Mouse (Mus musculus) stomach, postnatal 0 days (tissue): ENCODE results near the gene Gm14443. TPM values are rescaled to one million over a fixed set of nuclear protein-coding genes. Genes with fewer than 3 reads are reported as not detected.

Experiments
- polyA plus RNA-seq: library from polyadenylated mRNA; unstranded; fragments of >200 nt; fragmentation: Nextera tagmentation; extraction: Ambion mirVana; gene quantifications from 2 replicates; pipeline ENCODE4 v1.2.1, GENCODE M21; 2015

Gm14443 gene
- polyA plus RNA-seq, 1 experiment from 2014 or later: 0.28 TPM

Other genes with a start within 250 kb of the Gm14443 start
- gene Gm14444, start 165.6 kb downstream of the Gm14443 start, polyA plus RNA-seq: not detected in 2 replicates
- gene Gm14393, start 108.1 kb downstream of the Gm14443 start, polyA plus RNA-seq: 1.5 and 2.0 TPM in 2 replicates
- gene Gm14399, start 33.9 kb downstream of the Gm14443 start, polyA plus RNA-seq: 5.1 and 5.7 TPM in 2 replicates
- gene Gm14391, start 31.0 kb upstream of the Gm14443 start, polyA plus RNA-seq: 0.62 and 3.6 TPM in 2 replicates
- not detected in 2 replicates for gene Gm14440, start 99.3 kb upstream of the Gm14443 start, polyA plus RNA-seq
- gene Gm4631, start 162.3 kb upstream of the Gm14443 start, polyA plus RNA-seq: 6.9 and 7.1 TPM in 2 replicates
- gene Zfp968, start 196.6 kb upstream of the Gm14443 start, polyA plus RNA-seq: 5.1 and 5.3 TPM in 2 replicates